Mouse (Mus musculus): ENCODE results near the gene Map3k21. TPM values are rescaled to one million over a fixed set of nuclear protein-coding genes. Genes with fewer than 3 reads are reported as not detected.

Gene Map3k21
- polyA plus RNA-seq, 1 experiment from 2014 or later: 1.0 TPM

GRCm38 (mm10) chr8:125880447-125880846 is 29.8 kb upstream of the Map3k21 start:
- 80% methylated on average over 4 of the region's 4 CpGs for WGBS
- ATAC-seq (ENCODE audit: insufficient read depth, low FRiP score): no peak
- Histone ChIP-seq H3K9me3 (replicated peaks; ENCODE audit: control insufficient read depth, low read length) (no peaks in the 10 kb centered on the region), H3K27ac (ENCODE audit: low read length) (no peak overlapping the region), H3K27me3 (ENCODE audit: control insufficient read depth, insufficient read depth, low read length) (no peaks in the 10 kb centered on the region), H3K4me1 (ENCODE audit: control insufficient read depth, insufficient read depth, low read length) (no peaks in the 10 kb centered on the region), H3K4me3 (replicated peaks; ENCODE audit: low read length) (no peak overlapping the region), H3K4me2 (ENCODE audit: low read depth, low read length) (no peak overlapping the region), H3K9ac (ENCODE audit: low read length) (no peak overlapping the region), H3K36me3 (ENCODE audit: control insufficient read depth, insufficient read depth, low read length) (no peaks in the 10 kb centered on the region)

GRCm38 (mm10) chr8:125887549-125887948 is 22.7 kb upstream of the Map3k21 start:
- no peaks in the 10 kb centered on the region for H3K36me3 ChIP-seq (ENCODE audit: control insufficient read depth, insufficient read depth, low read length)

GRCm38 (mm10) chr8:125889920-125890319 is 20.3 kb upstream of the Map3k21 start:
- H3K36me3 ChIP-seq (ENCODE audit: control insufficient read depth, insufficient read depth, low read length): no peaks in the 10 kb centered on the region
- WGBS: 61% methylated on average over 3 of the region's 3 CpGs

More at GRCm38 (mm10) chr8:125887549-125887948, 22.7 kb upstream of the Map3k21 start:
- 83% methylated on average over 9 of the region's 9 CpGs for WGBS
- Histone ChIP-seq H3K9me3 (replicated peaks; ENCODE audit: control insufficient read depth, low read length) (no peaks in the 10 kb centered on the region), H3K4me3 (replicated peaks; ENCODE audit: low read length) (no peak overlapping the region), H3K9ac (ENCODE audit: low read length) (no peak overlapping the region), H3K4me2 (ENCODE audit: low read depth, low read length) (no peak overlapping the region), H3K27ac (ENCODE audit: low read length) (no peak overlapping the region), H3K4me1 (ENCODE audit: control insufficient read depth, insufficient read depth, low read length) (no peaks in the 10 kb centered on the region), H3K27me3 (ENCODE audit: control insufficient read depth, insufficient read depth, low read length) (no peaks in the 10 kb centered on the region)
- no peak for ATAC-seq (ENCODE audit: insufficient read depth, low FRiP score)

GRCm38 (mm10) chr8:125897388-125897787 is 12.9 kb upstream of the Map3k21 start:
- Histone ChIP-seq H3K4me1 (ENCODE audit: control insufficient read depth, insufficient read depth, low read length) (peaks cover 8% of the 10 kb centered on the region; the same call in 1 of the 2 replicates), H3K4me3 (replicated peaks; ENCODE audit: low read length) (no peak overlapping the region), H3K9ac (ENCODE audit: low read length) (no peak overlapping the region), H3K36me3 (ENCODE audit: control insufficient read depth, insufficient read depth, low read length) (no peaks in the 10 kb centered on the region), H3K27me3 (ENCODE audit: control insufficient read depth, insufficient read depth, low read length) (peaks cover 24% of the 10 kb centered on the region), H3K27ac (ENCODE audit: low read length) (no peak overlapping the region), H3K4me2 (ENCODE audit: low read depth, low read length) (no peak overlapping the region), H3K9me3 (replicated peaks; ENCODE audit: control insufficient read depth, low read length) (no peaks in the 10 kb centered on the region)
- WGBS: 62% methylated on average over 11 of the region's 11 CpGs
- ATAC-seq (ENCODE audit: insufficient read depth, low FRiP score): no peak

More at GRCm38 (mm10) chr8:125889920-125890319, 20.3 kb upstream of the Map3k21 start:
- ATAC-seq (ENCODE audit: insufficient read depth, low FRiP score): no peak
- no peaks in the 10 kb centered on the region for H3K9me3 ChIP-seq (replicated peaks; ENCODE audit: control insufficient read depth, low read length)
- no peaks in the 10 kb centered on the region for H3K4me1 ChIP-seq (ENCODE audit: control insufficient read depth, insufficient read depth, low read length)
- no peak overlapping the region for H3K4me3 ChIP-seq (replicated peaks; ENCODE audit: low read length)
- no peak overlapping the region for H3K4me2 ChIP-seq (ENCODE audit: low read depth, low read length)
- no peaks in the 10 kb centered on the region for H3K27me3 ChIP-seq (ENCODE audit: control insufficient read depth, insufficient read depth, low read length)
- H3K27ac ChIP-seq (ENCODE audit: low read length): no peak overlapping the region
- no peak overlapping the region for H3K9ac ChIP-seq (ENCODE audit: low read length)

GRCm38 (mm10) chr8:125897868-125898788 is 12.1 kb upstream of the Map3k21 start, which contains the start of gene Pcnx2:
Gene Pcnx2 (minus strand): TSS chr8:125898317.
- WGBS: 6% methylated on average over 44 of the region's 44 CpGs
- peak within 1 kb of the TSS; percentile 27 for H3K4me2 ChIP-seq (ENCODE audit: low read depth, low read length)
- peaks cover 8% of the 10 kb centered on the region; the same call in 1 of the 2 replicates for H3K4me1 ChIP-seq (ENCODE audit: control insufficient read depth, insufficient read depth, low read length)
- peak within 1 kb of the TSS; percentile 29 for H3K4me3 ChIP-seq (replicated peaks; ENCODE audit: low read length)
- H3K9ac ChIP-seq (ENCODE audit: low read length): peak within 1 kb of the TSS; percentile 46
- H3K27ac ChIP-seq (ENCODE audit: low read length): no peak within 1 kb of the TSS
- no peaks in the 10 kb centered on the region for H3K36me3 ChIP-seq (ENCODE audit: control insufficient read depth, insufficient read depth, low read length)
- ATAC-seq (ENCODE audit: insufficient read depth, low FRiP score): peak; percentile 64; the same call in 1 of the 2 replicates
- no peaks in the 10 kb centered on the region for H3K9me3 ChIP-seq (replicated peaks; ENCODE audit: control insufficient read depth, low read length)
- peaks cover 24% of the 10 kb centered on the region for H3K27me3 ChIP-seq (ENCODE audit: control insufficient read depth, insufficient read depth, low read length)

- H3K27me3 ChIP-seq (ENCODE audit: control insufficient read depth, insufficient read depth, low read length): peaks cover 24% of the 10 kb centered on the region
- no peak overlapping the region for H3K4me3 ChIP-seq (replicated peaks; ENCODE audit: low read length)
- H3K4me2 ChIP-seq (ENCODE audit: low read depth, low read length): no peak overlapping the region
- ATAC-seq (ENCODE audit: insufficient read depth, low FRiP score): no peak
- no peak overlapping the region for H3K9ac ChIP-seq (ENCODE audit: low read length)
- H3K27ac ChIP-seq (ENCODE audit: low read length): no peak overlapping the region
- no peaks in the 10 kb centered on the region for H3K9me3 ChIP-seq (replicated peaks; ENCODE audit: control insufficient read depth, low read length)
- peaks cover 8% of the 10 kb centered on the region; the same call in 1 of the 2 replicates for H3K4me1 ChIP-seq (ENCODE audit: control insufficient read depth, insufficient read depth, low read length)
- WGBS: 0% methylated on average over 6 of the region's 6 CpGs
- no peaks in the 10 kb centered on the region for H3K36me3 ChIP-seq (ENCODE audit: control insufficient read depth, insufficient read depth, low read length)
Measured at GRCm38 (mm10) chr8:125898899-125899298, 11.4 kb upstream of the Map3k21 start.

- ATAC-seq (ENCODE audit: insufficient read depth, low FRiP score): no peak
- Histone ChIP-seq H3K36me3 (ENCODE audit: control insufficient read depth, insufficient read depth, low read length) (no peaks in the 10 kb centered on the region), H3K9me3 (replicated peaks; ENCODE audit: control insufficient read depth, low read length) (no peaks in the 10 kb centered on the region), H3K4me2 (ENCODE audit: low read depth, low read length) (no peak overlapping the region), H3K4me1 (ENCODE audit: control insufficient read depth, insufficient read depth, low read length) (peaks cover 8% of the 10 kb centered on the region; the same call in 1 of the 2 replicates), H3K4me3 (replicated peaks; ENCODE audit: low read length) (no peak overlapping the region), H3K27ac (ENCODE audit: low read length) (no peak overlapping the region), H3K9ac (ENCODE audit: low read length) (no peak overlapping the region), H3K27me3 (ENCODE audit: control insufficient read depth, insufficient read depth, low read length) (peaks cover 20% of the 10 kb centered on the region)
- 30% methylated on average over 2 of the region's 2 CpGs for WGBS
Measured at GRCm38 (mm10) chr8:125901167-125901566, 9.1 kb upstream of the Map3k21 start.

- peaks cover 4% of the 10 kb centered on the region; the same call in 1 of the 2 replicates for H3K9me3 ChIP-seq (replicated peaks; ENCODE audit: control insufficient read depth, low read length)
- no peak overlapping the region for H3K4me2 ChIP-seq (ENCODE audit: low read depth, low read length)
- WGBS: 32% methylated on average over 3 of the region's 3 CpGs
- H3K27me3 ChIP-seq (ENCODE audit: control insufficient read depth, insufficient read depth, low read length): peaks cover 13% of the 10 kb centered on the region
- no peaks in the 10 kb centered on the region for H3K36me3 ChIP-seq (ENCODE audit: control insufficient read depth, insufficient read depth, low read length)
- H3K4me3 ChIP-seq (replicated peaks; ENCODE audit: low read length): no peak overlapping the region
- ATAC-seq (ENCODE audit: insufficient read depth, low FRiP score): 0 out of 2 replicates have a peak, but pooled peaks have one; percentile 25
- H3K27ac ChIP-seq (ENCODE audit: low read length): no peak overlapping the region
- no peak overlapping the region for H3K9ac ChIP-seq (ENCODE audit: low read length)
- H3K4me1 ChIP-seq (ENCODE audit: control insufficient read depth, insufficient read depth, low read length): peaks cover 8% of the 10 kb centered on the region; the same call in 1 of the 2 replicates
Measured at GRCm38 (mm10) chr8:125902521-125902920, 7.7 kb upstream of the Map3k21 start.

GRCm38 (mm10) chr8:125905341-125905740 is 4.9 kb upstream of the Map3k21 start:
- no peak overlapping the region for H3K9ac ChIP-seq (ENCODE audit: low read length)
- no peak overlapping the region for H3K4me2 ChIP-seq (ENCODE audit: low read depth, low read length)

More at GRCm38 (mm10) chr8:125905341-125905740, 4.9 kb upstream of the Map3k21 start:
- H3K4me1 ChIP-seq (ENCODE audit: control insufficient read depth, insufficient read depth, low read length): no peaks in the 10 kb centered on the region
- 50% methylated on average over 2 of the region's 2 CpGs for WGBS
- H3K4me3 ChIP-seq (replicated peaks; ENCODE audit: low read length): no peak overlapping the region
- H3K27me3 ChIP-seq (ENCODE audit: control insufficient read depth, insufficient read depth, low read length): peaks cover 14% of the 10 kb centered on the region; the same call in 1 of the 2 replicates
- no peaks in the 10 kb centered on the region for H3K36me3 ChIP-seq (ENCODE audit: control insufficient read depth, insufficient read depth, low read length)
- peaks cover 4% of the 10 kb centered on the region; the same call in 1 of the 2 replicates for H3K9me3 ChIP-seq (replicated peaks; ENCODE audit: control insufficient read depth, low read length)
- no peak for ATAC-seq (ENCODE audit: insufficient read depth, low FRiP score)
- no peak overlapping the region for H3K27ac ChIP-seq (ENCODE audit: low read length)

Data from stomach, embryonic 16.5 days (tissue).